Mouse (Mus musculus) MEL (cell line): ENCODE results near the gene St6galnac3. TPM values are rescaled to one million over a fixed set of nuclear protein-coding genes. Genes with fewer than 3 reads are reported as not detected.

Experiments used
- DNase-seq: peaks from one replicate; pipeline ENCODE4 v3.0.0; 2011; ENCODE audit warnings: low read depth, low spot score
- H3K27ac ChIP-seq: 2 replicates; pipeline ENCODE4 v1.5.1; 2012; ENCODE audit warnings: low read depth, mild to moderate bottlenecking, control low read depth, low read length, moderate library complexity; ENCODE audit not compliant: control insufficient read depth
- H3K27me3 ChIP-seq, 2 experiments: fragments of 150-350 bp in 1 of 2; sonication (generic) in 1 of 2; 2 replicates each; pipeline ENCODE4 v1.6.1; 2012; ENCODE audit warnings: low read length in 2 of 2, mild to moderate bottlenecking in 2 of 2, improper control_type of control experiment in 1 of 2, moderate library complexity in 1 of 2; ENCODE audit not compliant: insufficient read depth in 2 of 2, control insufficient read depth in 1 of 2
- H3K36me3 ChIP-seq, 2 experiments: 2 replicates each; pipeline ENCODE4 v1.6.1; 2012 to 2014; ENCODE audit warnings: low read length in 2 of 2, improper control_type of control experiment in 1 of 2, inconsistent platforms in 1 of 2, mild to moderate bottlenecking in 1 of 2; ENCODE audit not compliant: insufficient read depth in 2 of 2, control insufficient read depth in 1 of 2
- H3K4me1 ChIP-seq, 2 experiments: fragments of 150-350 bp in 1 of 2; sonication (generic) in 1 of 2; 2 replicates each; pipeline ENCODE4 v1.6.1; 2012; ENCODE audit warnings: low read length in 2 of 2, improper control_type of control experiment in 1 of 2, mild to moderate bottlenecking in 1 of 2; ENCODE audit not compliant: insufficient read depth in 2 of 2, control insufficient read depth in 1 of 2
- H3K4me3 ChIP-seq, 2 experiments: fragments of 150-350 bp in 1 of 2; sonication (generic) in 1 of 2; 2 replicates each; pipeline ENCODE4 v1.5.1; 2012; ENCODE audit warnings: low read depth in 2 of 2, low read length in 2 of 2, mild to moderate bottlenecking in 2 of 2, moderate library complexity in 2 of 2, control low read depth in 1 of 2, improper control_type of control experiment in 1 of 2; ENCODE audit not compliant: control insufficient read depth in 1 of 2, insufficient read depth in 1 of 2
- H3K79me2 ChIP-seq: 2 replicates; pipeline ENCODE4 v1.6.1; 2012; ENCODE audit warnings: mild to moderate bottlenecking, low read length, moderate library complexity; ENCODE audit not compliant: control insufficient read depth, poor library complexity, insufficient read depth
- H3K9ac ChIP-seq: 2 replicates; pipeline ENCODE4 v1.6.1; 2012; ENCODE audit warnings: low read depth, mild to moderate bottlenecking, control low read depth, low read length, moderate library complexity; ENCODE audit not compliant: control insufficient read depth, poor library complexity, severe bottlenecking
- H3K9me3 ChIP-seq: fragments of 150-350 bp; sonication (generic); replicated peaks from 2 replicates; pipeline ENCODE4 v1.6.1; 2012; ENCODE audit warnings: mild to moderate bottlenecking, low read length, improper control_type of control experiment, moderate library complexity; ENCODE audit not compliant: insufficient read depth
- BHLHE40 ChIP-seq: IDR thresholded peaks from 2 replicates; pipeline ENCODE4 v1.6.1; 2012; ENCODE audit warnings: low read depth, mild to moderate bottlenecking, inconsistent platforms, low read length, improper control_type of control experiment, borderline replicate concordance
- CHD2 ChIP-seq: IDR thresholded peaks from 2 replicates; pipeline ENCODE4 v1.6.1; 2011; ENCODE audit warnings: low read length, improper control_type of control experiment
- E2F4 ChIP-seq: IDR thresholded peaks from 2 replicates; pipeline ENCODE4 v1.6.1; 2011; ENCODE audit warnings: low read depth, low read length, improper control_type of control experiment, borderline replicate concordance
- ELF1 ChIP-seq: IDR thresholded peaks from 2 replicates; pipeline ENCODE4 v1.6.1; 2014; ENCODE audit warnings: low read depth, mild to moderate bottlenecking, inconsistent platforms, low read length, improper control_type of control experiment, moderate library complexity
- EP300 ChIP-seq, 2 experiments: IDR thresholded peaks; 2 replicates each; pipeline ENCODE4 v1.6.1; 2011; ENCODE audit warnings: improper control_type of control experiment in 2 of 2, low read length in 2 of 2, low read depth in 1 of 2, mild to moderate bottlenecking in 1 of 2
- ETS1 ChIP-seq: IDR thresholded peaks from 2 replicates; pipeline ENCODE4 v1.6.1; 2012; ENCODE audit warnings: low read depth, mild to moderate bottlenecking, inconsistent platforms, low read length, improper control_type of control experiment, moderate library complexity
- GATA1 ChIP-seq: IDR thresholded peaks from 2 replicates; pipeline ENCODE4 v1.6.1; 2011; ENCODE audit warnings: low read depth, low read length, improper control_type of control experiment
- HCFC1 ChIP-seq: IDR thresholded peaks from 2 replicates; pipeline ENCODE4 v1.6.1; 2012; ENCODE audit warnings: low read depth, mild to moderate bottlenecking, inconsistent platforms, low read length, improper control_type of control experiment, moderate library complexity
- JUND ChIP-seq: IDR thresholded peaks from 2 replicates; pipeline ENCODE4 v1.6.1; 2011; ENCODE audit warnings: low read depth, mild to moderate bottlenecking, improper control_type of control experiment, low read length
- KAT2A ChIP-seq: conservative IDR thresholded peaks from 2 replicates; pipeline ENCODE4 v1.6.1; 2012; ENCODE audit warnings: low read depth, low read length, improper control_type of control experiment, inconsistent platforms
- MAFK ChIP-seq: IDR thresholded peaks from 2 replicates; pipeline ENCODE4 v1.6.1; 2011; ENCODE audit warnings: low read depth, mild to moderate bottlenecking, low read length, improper control_type of control experiment, borderline replicate concordance
- MEF2A ChIP-seq: IDR thresholded peaks from 2 replicates; pipeline ENCODE4 v1.6.1; 2014; ENCODE audit warnings: low read depth, mild to moderate bottlenecking, inconsistent platforms, low read length, improper control_type of control experiment; ENCODE audit not compliant: poor library complexity, insufficient replicate concordance, severe bottlenecking; ENCODE audit errors: extremely low read depth
- MXI1 ChIP-seq: IDR thresholded peaks from 2 replicates; pipeline ENCODE4 v1.6.1; 2011; ENCODE audit warnings: mild to moderate bottlenecking, low read depth, low read length, improper control_type of control experiment
- MYB ChIP-seq: IDR thresholded peaks from 2 replicates; pipeline ENCODE4 v1.6.1; 2011; ENCODE audit warnings: mild to moderate bottlenecking, low read depth, low read length, improper control_type of control experiment
- MYC ChIP-seq: IDR thresholded peaks from 2 replicates; pipeline ENCODE4 v1.6.1; 2011; ENCODE audit warnings: low read depth, mild to moderate bottlenecking, low read length, improper control_type of control experiment, moderate library complexity
- POLR2AphosphoS5 ChIP-seq: IDR thresholded peaks from 2 replicates; pipeline ENCODE4 v1.6.1; 2012; ENCODE audit warnings: low read depth, borderline replicate concordance, mild to moderate bottlenecking, inconsistent platforms, low read length, moderate library complexity, mixed read lengths
- RCOR1 ChIP-seq: IDR thresholded peaks from 2 replicates; pipeline ENCODE4 v1.6.1; 2012; ENCODE audit warnings: low read depth, mild to moderate bottlenecking, inconsistent platforms, low read length, improper control_type of control experiment
- SIN3A ChIP-seq: IDR thresholded peaks from 2 replicates; pipeline ENCODE4 v1.6.1; 2012; ENCODE audit warnings: low read length, improper control_type of control experiment, inconsistent platforms
- SMC3 ChIP-seq: IDR thresholded peaks from 2 replicates; pipeline ENCODE4 v1.6.1; 2011; ENCODE audit warnings: low read depth, low read length, improper control_type of control experiment
- TAL1 ChIP-seq: IDR thresholded peaks from 2 replicates; pipeline ENCODE4 v1.6.1; 2012; ENCODE audit warnings: mild to moderate bottlenecking, inconsistent platforms, low read length, moderate library complexity, mixed read lengths
- TBP ChIP-seq: IDR thresholded peaks from 2 replicates; pipeline ENCODE4 v1.8.0; 2011; ENCODE audit warnings: low read depth, low read length, improper control_type of control experiment
- UBTF ChIP-seq: IDR thresholded peaks from 2 replicates; pipeline ENCODE4 v1.6.1; 2012; ENCODE audit warnings: low read depth, mild to moderate bottlenecking, inconsistent platforms, low read length, improper control_type of control experiment, moderate library complexity, borderline replicate concordance; ENCODE audit not compliant: insufficient read depth
- USF1 ChIP-seq: IDR thresholded peaks from 2 replicates; pipeline ENCODE4 v1.6.1; 2014; ENCODE audit warnings: low read depth, mild to moderate bottlenecking, inconsistent platforms, low read length, improper control_type of control experiment, moderate library complexity
- USF2 ChIP-seq, 2 experiments: IDR thresholded peaks; 2 replicates each; pipeline ENCODE4 v1.6.1; 2011 to 2012; ENCODE audit warnings: improper control_type of control experiment in 2 of 2, low read length in 2 of 2, borderline replicate concordance in 1 of 2, inconsistent platforms in 1 of 2, low read depth in 1 of 2, mild to moderate bottlenecking in 1 of 2; ENCODE audit not compliant: insufficient read depth in 1 of 2
- ZC3H11A ChIP-seq: IDR thresholded peaks from 2 replicates; pipeline ENCODE4 v1.6.1; 2012; ENCODE audit warnings: low read depth, mild to moderate bottlenecking, inconsistent platforms, low read length, improper control_type of control experiment
- ZKSCAN1 ChIP-seq: IDR thresholded peaks from 2 replicates; pipeline ENCODE4 v1.6.1; 2012; ENCODE audit warnings: low read depth, mild to moderate bottlenecking, inconsistent platforms, low read length, improper control_type of control experiment, moderate library complexity
- ZNF384 ChIP-seq: IDR thresholded peaks from 2 replicates; pipeline ENCODE4 v1.6.1; 2012; ENCODE audit warnings: low read depth, mild to moderate bottlenecking, inconsistent platforms, low read length, improper control_type of control experiment
- polyA plus RNA-seq, 2 experiments: library from polyadenylated mRNA; stranded (reverse) in 1 of 2; unstranded in 1 of 2; fragments of >175 nt in 1 of 2; fragments of >200 nt in 1 of 2; gene quantifications; 2 replicates each; pipeline versions ENCODE4 v1.2.1 to v1.2.4; 2012; ENCODE audit warnings: low replicate concordance in 2 of 2, low read depth in 1 of 2; ENCODE audit not compliant: insufficient read length in 2 of 2, insufficient read depth in 1 of 2, missing spikeins in 1 of 2
- total RNA-seq: library from RNA; depleted of rRNA; stranded (reverse); fragments of 300-350 nt; gene quantifications from 2 replicates; pipeline ENCODE4 v1.2.3, GENCODE M21; 2012

Gene St6galnac3
- total and polyA plus RNA-seq, 3 experiments = 7.8 to 11.4 TPM; not detected in 1

GRCm38 (mm10) chr3:153645803-153646202 is 79.2 kb downstream of the St6galnac3 start:
- Histone ChIP-seq H3K4me3 (no peak overlapping the region), H3K4me1 (no peaks in the 10 kb centered on the region), H3K27me3 (no peaks in the 10 kb centered on the region), H3K9ac (no peak overlapping the region), H3K9me3 (no peaks in the 10 kb centered on the region), H3K27ac (no peak overlapping the region), H3K36me3 (peaks cover 0 to 3% of the 10 kb centered on the region in 2 experiments; a peak in 2 of 4 replicates), H3K79me2 (no peaks in the 10 kb centered on the region)
- TF ChIP-seq KAT2A (no peak), BHLHE40 (no peak), CHD2 (no peak), EP300 (IDR thresholded peaks at IDR 0.05; ENCODE audit: low read depth in 1 of 2, low read length in 2 of 2) (no peak), USF1 (no peak), ZNF384 (no peak), TAL1 (no peak), MXI1 (no peak), SMC3 (no peak), MYB (no peak), E2F4 (no peak), MAFK (no peak)
- DNase-seq = no peak

DNA sequence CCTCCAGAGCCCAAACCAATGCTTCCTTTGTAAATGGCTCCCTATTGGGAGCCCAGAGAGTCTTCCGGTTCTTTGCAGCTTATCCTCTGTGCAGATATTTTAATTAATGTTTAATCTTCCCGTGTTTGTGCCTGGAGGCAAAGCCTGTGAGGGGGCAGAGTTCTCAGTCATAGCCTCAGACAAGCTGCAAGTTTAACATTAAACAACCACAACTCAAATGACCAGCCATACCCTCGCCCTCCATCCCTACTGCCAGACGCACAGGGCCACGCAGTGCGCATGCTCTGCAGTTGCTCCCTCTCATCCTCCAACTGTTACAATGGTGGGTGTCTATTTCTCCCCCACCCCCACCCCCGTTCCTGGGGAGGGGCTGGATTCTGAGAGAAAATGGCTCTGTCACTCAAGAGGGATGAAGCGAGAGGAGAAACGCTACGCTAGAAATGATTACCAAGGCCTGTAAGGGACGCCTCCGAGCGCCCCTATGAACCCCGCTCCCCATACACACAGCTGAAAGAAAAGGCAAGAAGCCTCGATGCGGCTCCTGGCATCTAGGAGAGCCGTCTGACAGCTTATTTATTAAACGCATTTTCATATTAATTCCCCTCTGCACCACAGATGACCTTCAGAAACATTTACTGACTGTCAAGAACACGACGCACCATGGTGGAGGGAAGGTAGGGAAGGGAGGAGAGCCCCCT is 81.0 kb downstream of the St6galnac3 start:
- Histone ChIP-seq H3K27me3 (no peaks in the 10 kb centered on the region), H3K36me3 (no peaks in the 10 kb centered on the region), H3K9me3 (no peaks in the 10 kb centered on the region), H3K9ac (no peak overlapping the region), H3K4me3 (no peak overlapping the region), H3K27ac (no peak overlapping the region), H3K4me1 (no peaks in the 10 kb centered on the region), H3K79me2 (peaks cover 1% of the 10 kb centered on the region; the same call in 1 of the 2 replicates)
- TF ChIP-seq POLR2AphosphoS5 = no peak
- no peak for TF ChIP-seq USF2 (IDR thresholded peaks at IDR 0.05; ENCODE audit: borderline replicate concordance in 1 of 2, insufficient read depth in 1 of 2, low read depth in 1 of 2, low read length in 2 of 2)
- no peak for TF ChIP-seq MYC
- no peak for TF ChIP-seq EP300 (IDR thresholded peaks at IDR 0.05; ENCODE audit: low read depth in 1 of 2, low read length in 2 of 2)
- TF ChIP-seq JUND = no peak
- TF ChIP-seq ZKSCAN1 = no peak
- TF ChIP-seq SMC3 = no peak
- TF ChIP-seq KAT2A = no peak
- no peak for TF ChIP-seq MYB
- TF ChIP-seq ETS1 = no peak
- TF ChIP-seq SIN3A = no peak
- no peak for TF ChIP-seq TBP
- TF ChIP-seq UBTF = no peak
- no peak for TF ChIP-seq GATA1
- TF ChIP-seq MEF2A = no peak
- no peak for TF ChIP-seq HCFC1
- TF ChIP-seq ZC3H11A = no peak
- TF ChIP-seq RCOR1 = no peak
- no peak for TF ChIP-seq ELF1
- DNase-seq = no peak
